Mouse (Mus musculus) right cerebral cortex, postnatal 25 days (tissue): ENCODE measurements at regions not wholly inside any gene's neighbourhood (a gene's known extent, or its start where the extent isn't known, plus 50 kb on each side); places are given as distances from the start of the nearest gene placed in this dataset.

Experiments
- DNase-seq: peaks from one replicate; pipeline ENCODE4 v3.0.0; 2022

GRCm38 (mm10) chr16:30818541-30819120 is 219.1 kb downstream of the Fam43a start:
- DNase-seq, result no peak

- DNase-seq, result no peak
These were observed 219.8 kb downstream of the Fam43a start for GRCm38 (mm10) chr16:30819342-30819741.

- DNase-seq, result no peak
These were observed 220.7 kb downstream of the Fam43a start for GRCm38 (mm10) chr16:30820234-30820633.

GRCm38 (mm10) chr16:30820761-30821160 is 221.2 kb downstream of the Fam43a start:
- DNase-seq, result no peak

GRCm38 (mm10) chr16:30821191-30821910 is 221.8 kb downstream of the Fam43a start:
- no peak for DNase-seq

GRCm38 (mm10) chr16:30821911-30822578 is 222.5 kb downstream of the Fam43a start:
- no peak for DNase-seq

GRCm38 (mm10) chr16:30826128-30826527 is 226.6 kb downstream of the Fam43a start:
- peak; percentile 52 for DNase-seq

GRCm38 (mm10) chr16:30827901-30828608 is 228.5 kb downstream of the Fam43a start:
- no peak for DNase-seq

- DNase-seq, result no peak
These were observed 235.0 kb downstream of the Fam43a start for GRCm38 (mm10) chr16:30834561-30834960.

GRCm38 (mm10) chr16:30835678-30836077 is 236.2 kb downstream of the Fam43a start:
- no peak for DNase-seq

- no peak for DNase-seq
These were observed 238.4 kb downstream of the Xxylt1 start for GRCm38 (mm10) chr16:30842831-30843230.

GRCm38 (mm10) chr16:30852595-30852994 is 228.6 kb downstream of the Xxylt1 start:
- DNase-seq, result no peak

GRCm38 (mm10) chr16:30854716-30855115 is 226.5 kb downstream of the Xxylt1 start:
- no peak for DNase-seq

GRCm38 (mm10) chr16:30857656-30858055 is 223.6 kb downstream of the Xxylt1 start:
- no peak for DNase-seq

- DNase-seq, result no peak
These were observed 211.9 kb downstream of the Xxylt1 start for GRCm38 (mm10) chr16:30869136-30869909.

GRCm38 (mm10) chr16:30870110-30870509 is 211.1 kb downstream of the Xxylt1 start:
- no peak for DNase-seq

- DNase-seq, result no peak
These were observed 210.6 kb downstream of the Xxylt1 start for GRCm38 (mm10) chr16:30870676-30871075.

- DNase-seq, result no peak
These were observed 209.1 kb downstream of the Xxylt1 start for GRCm38 (mm10) chr16:30872147-30872546.

GRCm38 (mm10) chr16:30873493-30874211 is 207.6 kb downstream of the Xxylt1 start:
- DNase-seq, result no peak

- no peak for DNase-seq
These were observed 205.9 kb downstream of the Xxylt1 start for GRCm38 (mm10) chr16:30875235-30875829.

GRCm38 (mm10) chr16:30878821-30879220 is 202.4 kb downstream of the Xxylt1 start:
- DNase-seq, result no peak

GRCm38 (mm10) chr16:30879878-30880277 is 201.4 kb downstream of the Xxylt1 start:
- no peak for DNase-seq
